Mouse (Mus musculus): Measurements from ENCODE around the gene Tex44. TPM values are rescaled to one million over a fixed set of nuclear protein-coding genes. Genes with fewer than 3 reads are reported as not detected.

Tex44 gene
- total RNA-seq (2021) = not detected
- long read RNA-seq, experiment 1 = 0 reads
- long read RNA-seq, experiment 2 = 0 reads

GRCm38 (mm10) chr1:86426128-86426527, at the start of gene Tex44, which contains the start of gene Nmur1:
TSS of gene Tex44 (plus strand) at chr1:86426329.
TSS of gene Nmur1 (minus strand) at chr1:86426228.
- no peak for DNase-seq (ENCODE audit: low spot score in 2 of 2)

GRCm38 (mm10) chr1:86376354-86376753, 49.8 kb upstream of the Tex44 start:
- DNase-seq (ENCODE audit: low spot score in 2 of 2) = no peak

GRCm38 (mm10) chr1:86378662-86379061, 47.5 kb upstream of the Tex44 start:
- DNase-seq (ENCODE audit: low spot score in 2 of 2) = no peak

- DNase-seq (ENCODE audit: low spot score in 2 of 2) = no peak
Observed at GRCm38 (mm10) chr1:86379161-86379569, 47.0 kb upstream of the Tex44 start.

GRCm38 (mm10) chr1:86381027-86381426, 45.1 kb upstream of the Tex44 start:
- peak; percentile 40 to 55 for DNase-seq (ENCODE audit: low spot score in 2 of 2)

- DNase-seq (ENCODE audit: low spot score in 2 of 2) = peak; percentile 60 to 68
Observed at GRCm38 (mm10) chr1:86389230-86389629, 36.9 kb upstream of the Tex44 start.

GRCm38 (mm10) chr1:86391425-86391824, 34.7 kb upstream of the Tex44 start:
- no peak for DNase-seq (ENCODE audit: low spot score in 2 of 2)

- no peak for DNase-seq (ENCODE audit: low spot score in 2 of 2)
Observed at GRCm38 (mm10) chr1:86393219-86393618, 32.9 kb upstream of the Tex44 start.

GRCm38 (mm10) chr1:86394246-86394645, 31.9 kb upstream of the Tex44 start:
- DNase-seq (ENCODE audit: low spot score in 2 of 2) = no peak

- no peak for DNase-seq (ENCODE audit: low spot score in 2 of 2)
Observed at GRCm38 (mm10) chr1:86395897-86396296, 30.2 kb upstream of the Tex44 start.

- DNase-seq (ENCODE audit: low spot score in 2 of 2) = no peak
Observed at GRCm38 (mm10) chr1:86397621-86398020, 28.5 kb upstream of the Tex44 start.

GRCm38 (mm10) chr1:86398222-86398621, 27.9 kb upstream of the Tex44 start:
- no peak for DNase-seq (ENCODE audit: low spot score in 2 of 2)

- no peak for DNase-seq (ENCODE audit: low spot score in 2 of 2)
Observed at GRCm38 (mm10) chr1:86399322-86399721, 26.8 kb upstream of the Tex44 start.

- DNase-seq (ENCODE audit: low spot score in 2 of 2) = no peak
Observed at GRCm38 (mm10) chr1:86400096-86400754, 25.9 kb upstream of the Tex44 start.

- no peak for DNase-seq (ENCODE audit: low spot score in 2 of 2)
Observed at GRCm38 (mm10) chr1:86404834-86405233, 21.3 kb upstream of the Tex44 start.

- DNase-seq (ENCODE audit: low spot score in 2 of 2) = no peak
Observed at GRCm38 (mm10) chr1:86406313-86406712, 19.8 kb upstream of the Tex44 start.

- no peak for DNase-seq (ENCODE audit: low spot score in 2 of 2)
Observed at GRCm38 (mm10) chr1:86406914-86407313, 19.2 kb upstream of the Tex44 start.

- no peak for DNase-seq (ENCODE audit: low spot score in 2 of 2)
Observed at GRCm38 (mm10) chr1:86408515-86408914, 17.6 kb upstream of the Tex44 start.

GRCm38 (mm10) chr1:86409476-86409875, 16.7 kb upstream of the Tex44 start:
- no peak for DNase-seq (ENCODE audit: low spot score in 2 of 2)

- DNase-seq (ENCODE audit: low spot score in 2 of 2) = no peak
Observed at GRCm38 (mm10) chr1:86414715-86415114, 11.4 kb upstream of the Tex44 start.

- no peak for DNase-seq (ENCODE audit: low spot score in 2 of 2)
Observed at GRCm38 (mm10) chr1:86415144-86415543, 11.0 kb upstream of the Tex44 start.

GRCm38 (mm10) chr1:86415612-86416184, 10.4 kb upstream of the Tex44 start:
- DNase-seq (ENCODE audit: low spot score in 2 of 2) = no peak

- DNase-seq (ENCODE audit: low spot score in 2 of 2) = no peak
Observed at GRCm38 (mm10) chr1:86416321-86416720, 9.8 kb upstream of the Tex44 start.
